Comparison of ENCODE assay signal across 16 mouse cellular contexts in the genomic region with DNA sequence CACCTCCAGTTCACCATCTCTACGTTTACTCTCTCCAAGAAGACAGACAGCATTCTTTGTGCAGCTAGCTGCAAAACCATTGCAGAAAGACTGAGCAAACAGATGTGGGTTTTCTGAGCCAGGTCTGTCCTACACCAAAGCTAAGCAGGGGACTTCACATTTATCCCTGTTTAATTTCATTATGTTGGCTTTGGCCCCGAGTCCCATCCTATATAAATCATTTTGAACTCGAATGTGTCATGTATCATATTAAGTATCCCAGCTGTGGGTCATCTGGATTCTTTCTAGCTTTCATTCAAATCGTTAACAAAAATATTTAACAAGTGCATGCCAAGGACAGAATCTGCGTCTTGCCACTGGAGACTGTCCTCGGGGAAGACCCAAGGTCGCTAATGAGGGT. TPM values are rescaled to one million over a fixed set of nuclear protein-coding genes. Genes with fewer than 3 reads are reported as not detected.
DNase-seq lines count a peak whose midpoint lies in the region; ATAC-seq and TF ChIP-seq lines count a peak whose summit lies in the region.
"Had no signal": no experiment of that assay in that cellular context is flagged by ENCODE, and none has a peak within 500 bp of the region (broad histone marks: within the 10 kb centered on the region; RNA-seq: fewer than 3 reads in every experiment).

No protein-coding gene starts in this region.

- 33% methylated on average over 7 of the region's 7 CpGs for WGBS in heart, embryonic 14.5 days
- 30% methylated on average over 7 of the region's 7 CpGs for WGBS in kidney, postnatal 0 days
- 36% methylated on average over 7 of the region's 7 CpGs for WGBS in intestine, embryonic 15.5 days
- 21% methylated on average over 7 of the region's 7 CpGs for WGBS in stomach, embryonic 15.5 days

- no peak overlapping the region for H3K9ac ChIP-seq in heart, embryonic 14.5 days (ENCODE audit: low read length)
- H3K9ac ChIP-seq in kidney, postnatal 0 days (ENCODE audit: low read depth, low read length) = no peak overlapping the region
- no peak overlapping the region for H3K9ac ChIP-seq in intestine, embryonic 15.5 days
- no peak overlapping the region for H3K9ac ChIP-seq in stomach, embryonic 15.5 days
- H3K9ac ChIP-seq: lung, embryonic 15.5 days; midbrain, embryonic 13.5 days; neural tube, embryonic 15.5 days had no signal

- H3K9me3 ChIP-seq in heart, embryonic 14.5 days (ENCODE audit: control insufficient read depth, low read length) = no peaks in the 10 kb centered on the region
- no peaks in the 10 kb centered on the region for H3K9me3 ChIP-seq in kidney, postnatal 0 days (replicated peaks; ENCODE audit: low read length)
- no peaks in the 10 kb centered on the region for H3K9me3 ChIP-seq in intestine, embryonic 15.5 days
- no peaks in the 10 kb centered on the region for H3K9me3 ChIP-seq in stomach, embryonic 15.5 days
- H3K9me3 ChIP-seq: hindbrain, embryonic 10.5 days; lung, embryonic 15.5 days; midbrain, embryonic 13.5 days; neural tube, embryonic 15.5 days had no signal

- H3K4me1 ChIP-seq in heart, embryonic 14.5 days (ENCODE audit: control insufficient read depth in 2 of 2, insufficient read depth in 2 of 2, low read length in 2 of 2) = peaks cover 59 to 98% of the 10 kb centered on the region in 2 experiments
- H3K4me1 ChIP-seq in kidney, postnatal 0 days (replicated peaks; ENCODE audit: insufficient read depth, low read length) = peaks cover 50% of the 10 kb centered on the region
- peaks cover 29% of the 10 kb centered on the region for H3K4me1 ChIP-seq in intestine, embryonic 15.5 days (replicated peaks)
- H3K4me1 ChIP-seq in stomach, embryonic 15.5 days = peaks cover 26% of the 10 kb centered on the region

- DNase-seq in heart, postnatal 36 days = no peak
- peak; percentile 70 for DNase-seq in kidney, postnatal 0 days (ENCODE audit: low spot score)
- no peak for DNase-seq in kidney, adult 11 months
- no peak for DNase-seq in retina, postnatal 1 day
- DNase-seq: adrenal gland, postnatal 25 days; cerebellum, adult 9-10 months; gastrocnemius, postnatal 14 days had no signal

- intact Hi-C loops in heart, postnatal 36 days (cut with DNase I) = no loop called here

- H3K4me3 ChIP-seq in heart, embryonic 14.5 days (ENCODE audit: control insufficient read depth in 1 of 2, insufficient read depth in 1 of 2, low read depth in 1 of 2, low read length in 2 of 2) = no peak overlapping the region
- H3K4me3 ChIP-seq in kidney, postnatal 0 days (replicated peaks; ENCODE audit: low read depth, low read length) = no peak overlapping the region
- H3K4me3 ChIP-seq in intestine, embryonic 15.5 days (replicated peaks) = no peak overlapping the region
- no peak overlapping the region for H3K4me3 ChIP-seq in stomach, embryonic 15.5 days (replicated peaks)
- H3K4me3 ChIP-seq: hindbrain, embryonic 10.5 days; layer of hippocampus, adult 2 months; lung, embryonic 15.5 days; midbrain, embryonic 13.5 days; myocyte; neural tube, embryonic 15.5 days had no signal

- peaks cover 42% of the 10 kb centered on the region for H3K36me3 ChIP-seq in heart, embryonic 14.5 days (ENCODE audit: control insufficient read depth, insufficient read depth, low read length)
- H3K36me3 ChIP-seq in kidney, postnatal 0 days (ENCODE audit: insufficient read depth, low read length) = no peaks in the 10 kb centered on the region
- H3K36me3 ChIP-seq in intestine, embryonic 15.5 days = no peaks in the 10 kb centered on the region
- H3K36me3 ChIP-seq in stomach, embryonic 15.5 days = no peaks in the 10 kb centered on the region
- H3K36me3 ChIP-seq: hindbrain, embryonic 10.5 days; lung, embryonic 15.5 days; midbrain, embryonic 13.5 days; neural tube, embryonic 15.5 days had no signal

- no peak for TF ChIP-seq CTCF in kidney, postnatal 0 days (IDR thresholded peaks at IDR 0.05; ENCODE audit: low read depth)

- H3K27me3 ChIP-seq in heart, embryonic 14.5 days (ENCODE audit: control insufficient read depth, insufficient read depth, low read length) = no peaks in the 10 kb centered on the region
- no peaks in the 10 kb centered on the region for H3K27me3 ChIP-seq in kidney, postnatal 0 days (ENCODE audit: insufficient read depth, low read length)
- no peaks in the 10 kb centered on the region for H3K27me3 ChIP-seq in intestine, embryonic 15.5 days (replicated peaks)
- H3K27me3 ChIP-seq in stomach, embryonic 15.5 days (replicated peaks) = no peaks in the 10 kb centered on the region
- H3K27me3 ChIP-seq: lung, embryonic 15.5 days; midbrain, embryonic 13.5 days; neural tube, embryonic 15.5 days had no signal

- peak overlapping the region; percentile 42 to 74; a peak in 3 of 4 replicates for H3K27ac ChIP-seq in heart, embryonic 14.5 days (replicated peaks in 1 of 2; ENCODE audit: control insufficient read depth in 1 of 2, insufficient read depth in 1 of 2, low read depth in 2 of 2, low read length in 2 of 2)
- H3K27ac ChIP-seq in kidney, postnatal 0 days = peak overlapping the region; percentile 58; the same call in 1 of the 2 replicates
- H3K27ac ChIP-seq in intestine, embryonic 15.5 days = peak overlapping the region; percentile 24; the same call in 1 of the 2 replicates
- H3K27ac ChIP-seq in stomach, embryonic 15.5 days = peak overlapping the region; percentile 74; the same call in 1 of the 2 replicates
- H3K27ac ChIP-seq: hindbrain, embryonic 10.5 days; layer of hippocampus, adult 2 months; lung, embryonic 15.5 days; midbrain, embryonic 13.5 days; neural tube, embryonic 15.5 days had no signal

- ATAC-seq in heart, embryonic 14.5 days (ENCODE audit: insufficient number of reproducible peaks, insufficient read depth, low FRiP score, low read depth) = no peak
- ATAC-seq in kidney, postnatal 0 days (replicated peaks; ENCODE audit: low FRiP score, low read depth) = no peak
- ATAC-seq in intestine, embryonic 15.5 days = peak; percentile 51; the same call in 1 of the 2 replicates
- ATAC-seq in stomach, embryonic 15.5 days (ENCODE audit: insufficient read depth, low FRiP score, low read depth) = peak; percentile 40; the same call in 1 of the 2 replicates
- ATAC-seq: midbrain, embryonic 13.5 days had no signal

- H3K4me2 ChIP-seq in heart, embryonic 14.5 days (ENCODE audit: low read length) = peak overlapping the region; percentile 7; the same call in 1 of the 2 replicates
- H3K4me2 ChIP-seq in kidney, postnatal 0 days (ENCODE audit: low read length) = no peak overlapping the region
- 0 out of 2 replicates have a peak overlapping the region, but pooled peaks have one; percentile 18 for H3K4me2 ChIP-seq in intestine, embryonic 15.5 days (replicated peaks)
- no peak overlapping the region for H3K4me2 ChIP-seq in stomach, embryonic 15.5 days
- H3K4me2 ChIP-seq: lung, embryonic 15.5 days; midbrain, embryonic 13.5 days; neural tube, embryonic 15.5 days had no signal

RNA-seq across cellular contexts. Expression of gene Rcsd1, which starts 15.7 kb away (rescaled TPM):
- polyA plus RNA-seq in heart, embryonic 14.5 days (2014; fragmentation: Nextera tagmentation; extraction: Ambion mirVana) = 81.2 and 86.3 TPM in 2 replicates
- total RNA-seq in heart, postnatal 36 days (2021) = 10 to 100 TPM; 74.2 to 80.7 TPM
- 53.7 and 57.5 TPM in 2 replicates for polyA plus RNA-seq in kidney, postnatal 0 days (2015; fragmentation: Nextera tagmentation; extraction: Ambion mirVana)
- 32.7 and 33.8 TPM in 2 replicates for polyA plus RNA-seq in intestine, embryonic 15.5 days (2015; fragmentation: Nextera tagmentation; extraction: Ambion mirVana)
- 42.4 and 43.1 TPM in 2 replicates for polyA plus RNA-seq in stomach, embryonic 15.5 days (2015; fragmentation: Nextera tagmentation; extraction: Ambion mirVana)

RNA-seq across cellular contexts. Expression of gene Mpzl1, which starts 59.5 kb away (rescaled TPM):
- polyA plus RNA-seq in heart, embryonic 14.5 days (2014; fragmentation: Nextera tagmentation; extraction: Ambion mirVana) = 121 TPM in 2 replicates
- total RNA-seq in heart, postnatal 36 days (2021) = 10 to 100 TPM; 14.4 to 21.4 TPM
- 186 and 191 TPM in 2 replicates for polyA plus RNA-seq in kidney, postnatal 0 days (2015; fragmentation: Nextera tagmentation; extraction: Ambion mirVana)
- 129 and 130 TPM in 2 replicates for polyA plus RNA-seq in intestine, embryonic 15.5 days (2015; fragmentation: Nextera tagmentation; extraction: Ambion mirVana)
- 159 and 164 TPM in 2 replicates for polyA plus RNA-seq in stomach, embryonic 15.5 days (2015; fragmentation: Nextera tagmentation; extraction: Ambion mirVana)

Comparison
In these comparisons a context has a peak if more than half of its experiments do, and no peak if none do; other contexts are left out.
1. ATAC-seq: peak in intestine, embryonic 15.5 days (single experiment) and stomach, embryonic 15.5 days (single experiment); none in heart, embryonic 14.5 days (single experiment) and kidney, postnatal 0 days (single experiment).
2. H3K27ac ChIP-seq: peak in every context shown above with its lines; median percentile 74 in stomach, embryonic 15.5 days; 58 in heart, embryonic 14.5 days; 58 in kidney, postnatal 0 days; 24 in intestine, embryonic 15.5 days.
3. H3K4me2 ChIP-seq: peak in heart, embryonic 14.5 days (single experiment) and intestine, embryonic 15.5 days (single experiment); none in kidney, postnatal 0 days (single experiment) and stomach, embryonic 15.5 days (single experiment).